Mouse (Mus musculus) heart, postnatal 0 days (tissue): ENCODE data around the gene Gak. TPM values are rescaled to one million over a fixed set of nuclear protein-coding genes. Genes with fewer than 3 reads are reported as not detected.

Experiments
- ATAC-seq: fragments of 200-750 bp; cut with Nextera tagmentation; 2 replicates; pipeline ENCODE4 v1.8.0; 2017; ENCODE audit warnings: low read depth, moderate number of reproducible peaks, moderate library complexity; ENCODE audit not compliant: insufficient read depth
- DNase-seq: peaks from one replicate; pipeline ENCODE4 v3.0.0-alpha.2; 2016; ENCODE audit warnings: low spot score
- H3K27ac ChIP-seq: fragments of 300-500 bp; sonication (generic); 2 replicates; pipeline ENCODE4 v1.5.1; 2014; ENCODE audit warnings: low read depth, mild to moderate bottlenecking
- H3K27me3 ChIP-seq: fragments of 300-500 bp; sonication (generic); 2 replicates; pipeline ENCODE4 v1.6.1; 2014; ENCODE audit warnings: low read length, mixed read lengths; ENCODE audit not compliant: control insufficient read depth, insufficient read depth
- H3K36me3 ChIP-seq: fragments of 300-500 bp; sonication (generic); replicated peaks from 2 replicates; pipeline ENCODE4 v1.6.1; 2014; ENCODE audit warnings: low read length, mixed read lengths; ENCODE audit not compliant: control insufficient read depth, insufficient read depth
- H3K4me1 ChIP-seq: fragments of 300-500 bp; sonication (generic); 2 replicates; pipeline ENCODE4 v1.6.1; 2014; ENCODE audit warnings: antibody characterized with exemption; ENCODE audit not compliant: control insufficient read depth, insufficient read depth
- H3K4me2 ChIP-seq: fragments of 300-500 bp; sonication (generic); 2 replicates; pipeline ENCODE4 v1.6.1; 2014; ENCODE audit warnings: low read depth, mild to moderate bottlenecking, low read length, moderate library complexity
- H3K4me3 ChIP-seq: fragments of 300-500 bp; sonication (generic); 2 replicates; pipeline ENCODE4 v1.5.1; 2014; ENCODE audit warnings: low read depth, low read length
- H3K9ac ChIP-seq: fragments of 300-500 bp; sonication (generic); replicated peaks from 2 replicates; pipeline ENCODE4 v1.6.1; 2014; ENCODE audit warnings: low read depth, low read length, mixed read lengths
- H3K9me3 ChIP-seq: fragments of 300-500 bp; sonication (generic); replicated peaks from 2 replicates; pipeline ENCODE4 v1.6.1; 2016; ENCODE audit warnings: low read length; ENCODE audit not compliant: control insufficient read depth
- CTCF ChIP-seq: IDR thresholded peaks from 2 replicates; pipeline ENCODE4 v1.5.1; 2016; ENCODE audit warnings: antibody characterized with exemption, control low read depth, low read depth
- EP300 ChIP-seq: IDR thresholded peaks from 2 replicates; pipeline ENCODE4 v1.6.1; 2016; ENCODE audit warnings: antibody characterized with exemption, low read depth
- WGBS: fragments of 180-500 bp; shearing (Covaris S2); extraction: QIAGEN DNeasy Blood & Tissue Kit; methylation state at CpG from one replicate; pipeline ENCODE4 v1.1.7; 2014; 5-methylcytosine and 5-hydroxymethylcytosine counted together
- polyA plus RNA-seq: library from polyadenylated mRNA; unstranded; fragments of >200 nt; fragmentation: Nextera tagmentation; extraction: Ambion mirVana; gene quantifications from 2 replicates; pipeline ENCODE4 v1.2.1, GENCODE M21; 2015
- total RNA-seq: library from RNA; depleted of rRNA; stranded (reverse); fragments of >200 nt; gene quantifications from 2 replicates; pipeline ENCODE4 v1.2.3, GENCODE M21; 2014; ENCODE audit warnings: low replicate concordance; rRNA removed

Gene Gak
- total and polyA plus RNA-seq, 2 experiments from 2014 or later: 15.0 to 29.4 TPM

- no peak for ATAC-seq
- TF ChIP-seq EP300 (no peak), CTCF (no peak)
- no peak for DNase-seq
- H3K27ac ChIP-seq: no peak overlapping the region
- no peak overlapping the region for H3K9ac ChIP-seq
- no peak overlapping the region for H3K4me3 ChIP-seq
- H3K27me3 ChIP-seq: no peaks in the 10 kb centered on the region
- no peaks in the 10 kb centered on the region for H3K36me3 ChIP-seq
- no peaks in the 10 kb centered on the region for H3K9me3 ChIP-seq
- 76% methylated on average over 7 of the region's 7 CpGs for WGBS
- no peaks in the 10 kb centered on the region for H3K4me1 ChIP-seq
- no peak overlapping the region for H3K4me2 ChIP-seq
These were observed 109.4 kb downstream of the Gak start for GRCm38 (mm10) chr5:108520153-108520552.

Other genes starting within 250 kb of the Gak start
- not detected in 2 replicates for gene Pde6b, start 241.4 kb downstream of the Gak start, total RNA-seq
- gene Pde6b, start 241.4 kb downstream of the Gak start, polyA plus RNA-seq: 0.15 TPM in 1 of 2 replicates, not detected in the other
- 139 and 316 TPM in 2 replicates for gene Atp5k, start 195.3 kb downstream of the Gak start, total RNA-seq
- 1,908 and 1,920 TPM in 2 replicates for gene Atp5k, start 195.3 kb downstream of the Gak start, polyA plus RNA-seq
- gene Mfsd7a, start 180.9 kb downstream of the Gak start, total RNA-seq: 0.19 and 1.2 TPM in 2 replicates
- 0.20 and 0.29 TPM in 2 replicates for gene Mfsd7a, start 180.9 kb downstream of the Gak start, polyA plus RNA-seq
- 18.7 and 31.7 TPM in 2 replicates for gene Pcgf3, start 168.5 kb downstream of the Gak start, total RNA-seq
- 11.0 and 13.9 TPM in 2 replicates for gene Pcgf3, start 168.5 kb downstream of the Gak start, polyA plus RNA-seq
- gene Cplx1, start 79.7 kb downstream of the Gak start, total RNA-seq: 0.04 and 0.12 TPM in 2 replicates
- 0.33 and 0.34 TPM in 2 replicates for gene Cplx1, start 79.7 kb downstream of the Gak start, polyA plus RNA-seq
- 16.3 and 24.5 TPM in 2 replicates for gene Tmem175, start within 50 bp of the Gak start, total RNA-seq
- 12.3 and 14.5 TPM in 2 replicates for gene Tmem175, start within 50 bp of the Gak start, polyA plus RNA-seq
- gene Idua, start 30.6 kb upstream of the Gak start, total RNA-seq: 8.9 and 25.6 TPM in 2 replicates
- gene Idua, start 30.6 kb upstream of the Gak start, polyA plus RNA-seq: 9.0 and 9.6 TPM in 2 replicates
- gene Dgkq, start 39.9 kb upstream of the Gak start, total RNA-seq: 11.9 and 34.7 TPM in 2 replicates
- gene Dgkq, start 39.9 kb upstream of the Gak start, polyA plus RNA-seq: 2.9 and 3.0 TPM in 2 replicates
- gene Slc26a1, start 45.8 kb upstream of the Gak start, total RNA-seq: 0.08 TPM in 1 of 2 replicates, not detected in the other
- gene Slc26a1, start 45.8 kb upstream of the Gak start, polyA plus RNA-seq: 0.11 and 0.23 TPM in 2 replicates
- gene Fgfrl1, start 62.6 kb upstream of the Gak start, total RNA-seq: 23.8 and 40.5 TPM in 2 replicates
- 8.6 and 9.2 TPM in 2 replicates for gene Fgfrl1, start 62.6 kb upstream of the Gak start, polyA plus RNA-seq
- not detected in 2 replicates for gene Rnf212, start 145.2 kb upstream of the Gak start, total RNA-seq
- gene Rnf212, start 145.2 kb upstream of the Gak start, polyA plus RNA-seq: not detected in 2 replicates
- gene Tmed11, start 165.6 kb upstream of the Gak start, total RNA-seq: not detected in 2 replicates
- not detected in 2 replicates for gene Tmed11, start 165.6 kb upstream of the Gak start, polyA plus RNA-seq
- not detected in 2 replicates for gene Vmn2r8, start 179.1 kb upstream of the Gak start, total RNA-seq
- not detected in 2 replicates for gene Vmn2r8, start 179.1 kb upstream of the Gak start, polyA plus RNA-seq
- not detected in 2 replicates for gene Vmn2r9, start 222.8 kb upstream of the Gak start, total RNA-seq
- gene Vmn2r9, start 222.8 kb upstream of the Gak start, polyA plus RNA-seq: not detected in 2 replicates